Mouse (Mus musculus) lung, postnatal 0 days (tissue): ENCODE results near the gene Actr6. TPM values are rescaled to one million over a fixed set of nuclear protein-coding genes. Genes with fewer than 3 reads are reported as not detected.
A peak's percentile ranks its signal among the peaks of the same experiment; 100 is the strongest.

ENCODE experiments used
- ATAC-seq: fragments of 200-750 bp; cut with Nextera tagmentation; 2 replicates; pipeline ENCODE4 v1.8.0; 2017; ENCODE audit warnings: moderate library complexity
- DNase-seq: peaks from one replicate; pipeline ENCODE4 v3.0.0-alpha.2; 2016; ENCODE audit warnings: low spot score
- H3K27ac ChIP-seq: fragments of 300-500 bp; sonication (generic); 2 replicates; pipeline ENCODE4 v1.5.1; 2014; ENCODE audit warnings: antibody characterized with exemption, mild to moderate bottlenecking, low read length, mixed read lengths
- H3K27me3 ChIP-seq: fragments of 300-500 bp; sonication (generic); replicated peaks from 2 replicates; pipeline ENCODE4 v1.6.1; 2014; ENCODE audit warnings: low read length, mixed read lengths; ENCODE audit not compliant: insufficient read depth
- H3K36me3 ChIP-seq: fragments of 300-500 bp; sonication (generic); 2 replicates; pipeline ENCODE4 v1.6.1; 2014; ENCODE audit warnings: low read length, mixed read lengths; ENCODE audit not compliant: insufficient read depth
- H3K4me1 ChIP-seq: fragments of 300-500 bp; sonication (generic); 2 replicates; pipeline ENCODE4 v1.6.1; 2014; ENCODE audit warnings: antibody characterized with exemption, low read depth, low read length, mixed read lengths; ENCODE audit not compliant: insufficient read depth
- H3K4me2 ChIP-seq: fragments of 300-500 bp; sonication (generic); replicated peaks from 2 replicates; pipeline ENCODE4 v1.6.1; 2014; ENCODE audit warnings: low read depth, mild to moderate bottlenecking, low read length, moderate library complexity, mixed read lengths
- H3K4me3 ChIP-seq: fragments of 300-500 bp; sonication (generic); 2 replicates; pipeline ENCODE4 v1.5.1; 2014; ENCODE audit warnings: low read depth, low read length
- H3K9ac ChIP-seq: fragments of 300-500 bp; sonication (generic); replicated peaks from 2 replicates; pipeline ENCODE4 v1.6.1; 2014; ENCODE audit warnings: low read depth, mild to moderate bottlenecking
- H3K9me3 ChIP-seq: fragments of 300-500 bp; sonication (generic); 2 replicates; pipeline ENCODE4 v1.6.1; 2016; ENCODE audit warnings: low read length, mixed read lengths
- CTCF ChIP-seq: IDR thresholded peaks from 2 replicates; pipeline ENCODE4 v1.5.1; 2016; ENCODE audit warnings: antibody characterized with exemption, mild to moderate bottlenecking
- EP300 ChIP-seq: IDR thresholded peaks from 2 replicates; pipeline ENCODE4 v1.6.1; 2016; ENCODE audit warnings: antibody characterized with exemption, mild to moderate bottlenecking, control low read depth
- WGBS: fragments of 180-500 bp; shearing (Covaris S2); extraction: QIAGEN DNeasy Blood & Tissue Kit; methylation state at CpG from one replicate; pipeline ENCODE4 v1.1.7; 2014; 5-methylcytosine and 5-hydroxymethylcytosine counted together
- polyA plus RNA-seq: library from polyadenylated mRNA; unstranded; fragments of >200 nt; fragmentation: Nextera tagmentation; extraction: Ambion mirVana; gene quantifications from 2 replicates; pipeline ENCODE4 v1.2.1, GENCODE M21; 2015

Gene Actr6
- polyA plus RNA-seq: 20.3 TPM in 2 replicates

DNA sequence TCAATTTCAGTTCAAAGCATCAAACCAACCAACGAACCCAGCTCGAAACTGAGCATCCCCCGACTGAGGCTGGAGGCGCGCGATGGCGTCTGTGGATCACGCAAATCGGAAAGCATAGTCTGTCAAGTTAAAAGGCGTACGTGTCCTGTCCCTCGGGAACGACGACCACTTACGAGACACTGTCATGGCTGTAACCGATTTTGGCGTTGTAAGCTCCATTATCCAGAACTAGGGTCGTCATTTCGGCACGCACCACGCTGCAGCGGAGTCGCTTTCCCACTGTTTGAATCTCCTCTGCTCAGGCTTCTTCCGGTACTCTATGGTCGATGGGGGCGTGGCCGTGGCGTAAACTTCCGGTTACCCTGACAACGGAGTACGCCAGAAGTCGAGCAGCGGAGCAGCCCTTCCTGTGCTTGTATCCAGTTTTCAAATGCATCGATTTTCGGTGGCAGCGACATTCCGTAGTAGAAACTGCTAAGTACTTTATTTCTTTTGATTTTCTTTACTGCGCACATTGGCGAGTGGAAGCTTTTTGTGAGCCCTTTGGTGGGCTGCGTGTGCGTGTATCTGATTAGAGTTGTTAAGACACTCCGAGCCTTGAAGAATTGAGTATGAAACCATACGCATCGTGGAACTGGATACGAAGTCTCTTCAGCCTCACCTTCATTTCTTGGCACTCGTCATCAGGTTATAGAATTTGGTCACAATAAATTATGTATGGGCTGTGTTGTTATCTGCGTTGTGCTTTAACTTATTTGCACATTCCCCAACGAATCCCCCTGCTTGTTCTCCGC lies at the start of gene Actr6:
Gene Actr6, minus strand, starts transcription at position 295 of the 794 bp plus-strand sequence.
- WGBS: under 1% methylated on average over 49 of the region's 49 CpGs
- Histone ChIP-seq H3K27ac (no peak within 1 kb of the TSS), H3K9ac (peak within 1 kb of the TSS; percentile 41), H3K27me3 (no peaks in the 10 kb centered on the region), H3K9me3 (no peaks in the 10 kb centered on the region), H3K4me3 (peak within 1 kb of the TSS; percentile 58), H3K4me1 (peaks cover 4% of the 10 kb centered on the region; the same call in 1 of the 2 replicates), H3K4me2 (peak within 1 kb of the TSS; percentile 60), H3K36me3 (no peaks in the 10 kb centered on the region)
- TF ChIP-seq EP300: 0 out of 2 replicates have a peak, but pooled peaks have one; percentile 17
- no peak for TF ChIP-seq CTCF
- DNase-seq (peak; percentile 99), ATAC-seq (peak; percentile 100)

DNA sequence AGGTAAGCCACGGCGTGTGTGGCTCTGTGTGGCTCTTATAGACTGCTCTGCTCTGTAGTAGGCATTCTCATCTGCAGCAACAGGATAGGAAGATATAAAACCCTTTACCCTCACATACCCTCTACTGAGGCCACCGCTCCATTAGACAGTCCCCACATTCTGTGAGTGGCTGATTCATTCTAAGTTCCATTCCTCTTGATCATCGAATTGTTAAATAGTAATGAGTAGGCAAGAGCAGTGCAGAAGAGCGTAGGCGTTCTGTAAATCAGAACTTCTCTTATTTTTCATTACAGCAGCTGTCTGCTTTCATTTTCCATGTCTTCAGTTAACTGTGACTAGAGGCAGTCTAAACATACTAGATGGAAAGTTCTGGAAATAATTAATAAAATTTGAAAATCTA lies 43.9 kb upstream of the Actr6 start:
- TF ChIP-seq EP300 (no peak), CTCF (no peak)
- DNase-seq (no peak), ATAC-seq (no peak)
- H3K27me3 ChIP-seq: no peaks in the 10 kb centered on the region
- H3K9me3 ChIP-seq: no peaks in the 10 kb centered on the region
- no peak overlapping the region for H3K4me2 ChIP-seq
- H3K4me1 ChIP-seq: no peaks in the 10 kb centered on the region
- 94% methylated on average over 6 of the region's 6 CpGs for WGBS
- H3K36me3 ChIP-seq: peaks cover 8% of the 10 kb centered on the region; the same call in 1 of the 2 replicates
- H3K9ac ChIP-seq: no peak overlapping the region
- H3K4me3 ChIP-seq: no peak overlapping the region
- H3K27ac ChIP-seq: no peak overlapping the region

DNA sequence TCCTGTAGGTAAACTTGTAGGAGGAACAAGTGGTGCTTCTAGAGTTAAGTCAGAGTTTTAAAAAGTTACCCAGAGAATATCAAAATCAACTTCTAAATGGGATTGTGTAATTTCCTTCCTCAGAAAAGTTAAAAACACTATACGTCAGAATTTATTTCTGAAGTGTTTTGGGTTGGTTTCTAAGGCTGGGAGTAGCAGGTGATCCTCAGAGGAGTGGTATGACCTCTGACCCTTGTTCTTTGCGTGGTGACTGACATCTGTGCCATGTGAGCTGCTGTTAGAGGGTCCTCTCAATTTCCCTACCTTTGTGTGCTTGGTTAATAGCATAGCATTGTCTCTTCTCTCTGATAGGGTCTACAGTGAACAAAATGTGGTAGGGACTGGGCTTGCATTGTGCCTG lies 39.8 kb upstream of the Actr6 start:
- WGBS: 31% methylated on average over 2 of the region's 2 CpGs
- H3K36me3 ChIP-seq: no peaks in the 10 kb centered on the region
- no peaks in the 10 kb centered on the region for H3K9me3 ChIP-seq
- no peak overlapping the region for H3K4me2 ChIP-seq
- H3K4me3 ChIP-seq: no peak overlapping the region
- no peaks in the 10 kb centered on the region for H3K27me3 ChIP-seq
- DNase-seq: peak; percentile 85
- H3K4me1 ChIP-seq: no peaks in the 10 kb centered on the region; the same call in 1 of the 2 replicates
- peak overlapping the region; percentile 71 for H3K27ac ChIP-seq
- no peak overlapping the region for H3K9ac ChIP-seq
- TF ChIP-seq EP300 (peak; percentile 34; the same call in 1 of the 2 replicates), CTCF (no peak)
- ATAC-seq: peak; percentile 69

DNA sequence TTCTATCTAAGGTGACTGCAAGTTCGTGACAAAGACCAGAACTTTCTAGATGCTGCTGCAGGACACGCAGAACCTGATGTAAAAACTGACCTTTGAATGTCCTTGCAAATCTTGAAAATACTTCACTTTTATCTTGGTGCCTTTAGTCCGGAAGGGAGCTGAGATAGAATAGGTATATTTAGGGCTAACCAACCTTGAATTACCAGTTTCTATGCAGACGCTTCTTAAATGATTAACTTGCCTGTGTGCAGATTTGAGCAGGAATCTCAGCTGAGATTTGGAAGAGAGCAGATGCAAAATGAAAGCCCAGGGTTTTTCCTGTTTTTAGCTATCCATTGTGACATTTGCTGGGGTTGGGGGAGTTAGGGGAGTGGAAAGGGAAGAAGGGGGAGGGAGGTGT lies 37.0 kb upstream of the Actr6 start:
- ATAC-seq (peak; percentile 23; the same call in 1 of the 2 replicates), DNase-seq (peak; percentile 37)
- no peak for TF ChIP-seq EP300
- TF ChIP-seq CTCF: no peak
- Histone ChIP-seq H3K27ac (peak overlapping the region; percentile 51; the same call in 1 of the 2 replicates), H3K9ac (no peak overlapping the region), H3K4me2 (no peak overlapping the region), H3K4me3 (no peak overlapping the region), H3K9me3 (no peaks in the 10 kb centered on the region), H3K36me3 (no peaks in the 10 kb centered on the region), H3K27me3 (no peaks in the 10 kb centered on the region), H3K4me1 (no peaks in the 10 kb centered on the region; the same call in 1 of the 2 replicates)
- WGBS: 54% methylated on average over 4 of the region's 4 CpGs

DNA sequence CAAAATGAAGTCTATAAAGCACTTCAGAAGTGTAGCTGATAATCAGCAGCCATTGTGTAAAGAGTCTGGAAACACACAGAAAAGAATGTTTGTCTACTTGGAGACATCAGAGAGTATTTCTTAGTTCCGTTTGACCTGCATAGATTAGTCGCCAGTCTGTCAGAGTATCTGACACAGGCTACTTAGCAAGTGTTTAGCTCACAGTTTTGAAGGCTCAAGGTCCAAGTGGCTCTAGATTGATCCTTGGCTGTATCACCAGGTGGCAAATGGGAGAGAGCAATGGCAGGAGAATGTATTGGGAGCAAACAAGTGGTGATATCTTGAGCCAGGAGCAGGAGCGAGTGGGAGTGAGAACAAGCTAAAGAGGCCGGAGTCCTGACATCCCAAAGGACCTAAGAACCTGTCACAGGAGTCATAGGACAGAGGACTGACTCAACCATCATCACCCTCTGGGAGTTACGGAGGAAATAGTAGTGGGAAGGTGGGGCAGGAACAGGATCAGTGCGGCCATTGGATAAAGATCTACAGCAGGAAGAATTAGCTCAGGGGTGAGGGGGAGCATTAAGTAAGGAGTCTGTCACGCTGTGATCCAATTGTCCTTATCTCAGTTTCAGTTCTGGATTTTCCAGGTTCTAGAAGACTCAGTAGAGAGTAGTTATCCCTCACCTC lies 36.4 kb upstream of the Actr6 start:
- H3K9me3 ChIP-seq: no peaks in the 10 kb centered on the region
- DNase-seq: no peak
- H3K27ac ChIP-seq: peak overlapping the region; percentile 51
- H3K4me1 ChIP-seq: no peaks in the 10 kb centered on the region; the same call in 1 of the 2 replicates
- peak; percentile 19; the same call in 1 of the 2 replicates for ATAC-seq
- H3K9ac ChIP-seq: no peak overlapping the region
- TF ChIP-seq CTCF (no peak), EP300 (no peak)
- WGBS: 49% methylated on average over 7 of the region's 7 CpGs
- no peaks in the 10 kb centered on the region for H3K27me3 ChIP-seq
- H3K36me3 ChIP-seq: no peaks in the 10 kb centered on the region
- H3K4me2 ChIP-seq: no peak overlapping the region
- no peak overlapping the region for H3K4me3 ChIP-seq
